Mouse (Mus musculus): Measurements from ENCODE around the gene Usp49.
"Not testable (repeated sequence)": the region's sequence is repeated elsewhere in the genome, so short reads cannot be mapped to it uniquely, and the experiment has no call there.

Gene Usp49

GRCm38 (mm10) chr17:47630678-47631065 is at the start of gene Usp49:
Gene Usp49 (plus strand): TSS chr17:47630690.
- DNase-seq: no peak

- no peak for DNase-seq
Measured at GRCm38 (mm10) chr17:47580962-47581361, 49.5 kb upstream of the Usp49 start.

GRCm38 (mm10) chr17:47588517-47588916 is 42.0 kb upstream of the Usp49 start:
- DNase-seq: no peak

- DNase-seq: no peak
Measured at GRCm38 (mm10) chr17:47591073-47591472, 39.4 kb upstream of the Usp49 start.

- DNase-seq: peak; percentile 94
Measured at GRCm38 (mm10) chr17:47593215-47593853, 37.2 kb upstream of the Usp49 start.

GRCm38 (mm10) chr17:47593854-47594182 is 36.7 kb upstream of the Usp49 start:
- no peak for DNase-seq

- DNase-seq: peak; percentile 64
Measured at GRCm38 (mm10) chr17:47594183-47594968, 36.1 kb upstream of the Usp49 start.

GRCm38 (mm10) chr17:47594969-47595247 is 35.6 kb upstream of the Usp49 start:
- no peak for DNase-seq

GRCm38 (mm10) chr17:47595248-47596161 is 35.0 kb upstream of the Usp49 start:
- DNase-seq: peak; percentile 86

- DNase-seq: no peak
Measured at GRCm38 (mm10) chr17:47596162-47596838, 34.2 kb upstream of the Usp49 start.

GRCm38 (mm10) chr17:47596839-47597164 is 33.7 kb upstream of the Usp49 start:
- DNase-seq: no peak

- no peak for DNase-seq
Measured at GRCm38 (mm10) chr17:47597261-47597660, 33.2 kb upstream of the Usp49 start.

- no peak for DNase-seq
Measured at GRCm38 (mm10) chr17:47597838-47598579, 32.5 kb upstream of the Usp49 start.

- DNase-seq: not testable (repeated sequence)
Measured at GRCm38 (mm10) chr17:47598580-47599304, 31.7 kb upstream of the Usp49 start.

- DNase-seq: no peak
Measured at GRCm38 (mm10) chr17:47599511-47600297, 30.8 kb upstream of the Usp49 start.

GRCm38 (mm10) chr17:47600601-47601388 is 29.7 kb upstream of the Usp49 start:
- no peak for DNase-seq

- DNase-seq: no peak
Measured at GRCm38 (mm10) chr17:47601389-47601755, 29.1 kb upstream of the Usp49 start.

GRCm38 (mm10) chr17:47602289-47602688 is 28.2 kb upstream of the Usp49 start:
- DNase-seq: no peak

- no peak for DNase-seq
Measured at GRCm38 (mm10) chr17:47606220-47606619, 24.3 kb upstream of the Usp49 start.

- no peak for DNase-seq
Measured at GRCm38 (mm10) chr17:47609182-47609581, 21.3 kb upstream of the Usp49 start.

All from kidney, adult 9 months (tissue).